Mouse (Mus musculus) heart, adult 10 weeks (tissue): Measurements from ENCODE around the gene Sugp1. TPM values are rescaled to one million over a fixed set of nuclear protein-coding genes. Genes with fewer than 3 reads are reported as not detected.

Experiments used
- polyA plus RNA-seq: library from polyadenylated mRNA; stranded (reverse); fragments of 350-450 nt; fragmentation: Illumina TruSeq; extraction: RNeasy Lipid Tissue Mini Kit (QIAGEN cat#74804); gene quantifications from one replicate; pipeline ENCODE4 v1.2.3, GENCODE M21; 2014; ENCODE audit warnings: low read depth, low replicate concordance

Gene Sugp1
- 22.7 TPM for polyA plus RNA-seq

DNA sequence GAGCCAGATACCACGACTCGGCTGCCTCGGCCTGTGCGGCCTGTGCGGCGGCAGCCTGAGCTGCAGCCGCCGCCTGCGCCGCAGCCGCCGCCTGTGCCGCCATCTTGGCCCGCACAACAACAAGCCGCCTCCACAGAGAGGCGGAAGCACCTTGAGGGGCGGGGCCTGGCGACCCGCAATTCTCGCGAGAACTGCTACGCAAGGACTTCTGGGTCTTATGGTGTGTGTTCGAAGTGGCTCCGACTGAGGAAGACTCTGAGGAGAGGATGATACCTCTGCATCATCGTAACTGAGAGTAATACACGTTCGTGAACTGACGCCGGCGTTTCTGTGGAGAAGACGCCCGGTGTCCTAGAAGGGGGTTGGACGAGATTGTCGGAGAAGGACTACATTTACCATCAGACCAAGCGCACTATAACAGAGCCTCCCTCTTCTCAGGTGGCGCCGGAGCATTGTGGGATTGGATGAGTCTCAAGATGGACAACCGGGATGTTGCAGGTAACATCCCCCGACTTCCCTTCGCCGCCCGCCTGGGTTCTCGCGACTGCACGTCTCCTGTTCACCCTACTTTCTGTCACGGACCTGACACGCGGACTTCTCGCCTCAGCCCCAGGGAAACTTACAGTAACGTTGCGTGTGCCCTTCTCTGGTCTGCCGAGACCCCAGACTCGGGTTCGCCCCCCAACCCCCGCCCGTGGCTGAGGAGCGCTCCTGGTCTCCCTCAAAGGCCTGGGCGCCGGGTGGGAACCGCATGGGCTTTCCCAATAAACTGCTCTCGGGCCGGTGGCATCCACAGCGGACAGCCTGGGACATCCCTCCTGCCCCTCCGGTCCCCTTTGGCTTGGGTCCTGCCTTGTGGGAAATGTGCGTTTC is at the start of gene Sugp1, which contains the start of gene Mau2:
TSS of gene Sugp1 (plus strand) at position 231 of the 873 bp plus-strand sequence.
TSS of gene Mau2 (minus strand) at position 152 of the 873 bp plus-strand sequence.

GRCm38 (mm10) chr8:69995776-69996588 is 46.6 kb upstream of the Sugp1 start, which contains the start of gene Gatad2a:
Gatad2a (minus strand) TSS chr8:69996384.

GRCm38 (mm10) chr8:70072441-70073069 is 29.9 kb downstream of the Sugp1 start, which contains the start of gene Tm6sf2:
Tm6sf2 (plus strand) TSS chr8:70072924.

GRCm38 (mm10) chr8:70083285-70083684 is 40.7 kb downstream of the Sugp1 start, which contains the start of gene Hapln4:
Hapln4 (plus strand) TSS chr8:70083457.

GRCm38 (mm10) chr8:70120667-70121066 is 78.1 kb downstream of the Sugp1 start, which contains the start of gene Ncan:
Ncan (minus strand) TSS chr8:70120873.

Other genes with a start within 250 kb of the Sugp1 start
- 4.4 TPM for gene Gmip, start 234.1 kb upstream of the Sugp1 start, polyA plus RNA-seq
- 0.18 TPM for gene Lpar2, start 220.4 kb upstream of the Sugp1 start, polyA plus RNA-seq
- gene Pbx4, start 210.3 kb upstream of the Sugp1 start, polyA plus RNA-seq, result not detected
- gene Cilp2, start 155.1 kb upstream of the Sugp1 start, polyA plus RNA-seq, result 6.1 TPM
- not detected for gene Tssk6, start 140.6 kb upstream of the Sugp1 start, polyA plus RNA-seq
- 607 TPM for gene Ndufa13, start 140.3 kb upstream of the Sugp1 start, polyA plus RNA-seq
- 10.9 TPM for gene Yjefn3, start 140.1 kb upstream of the Sugp1 start, polyA plus RNA-seq
- 18.1 TPM for gene Gatad2a, start 46.4 kb upstream of the Sugp1 start, polyA plus RNA-seq
- 24.1 TPM for gene Mau2, start 79 bp upstream of the Sugp1 start, polyA plus RNA-seq
- 1.7 TPM for gene Tm6sf2, start 30.1 kb downstream of the Sugp1 start, polyA plus RNA-seq
- not detected for gene Hapln4, start 40.6 kb downstream of the Sugp1 start, polyA plus RNA-seq
- not detected for gene Ncan, start 78.1 kb downstream of the Sugp1 start, polyA plus RNA-seq
- 9.2 TPM for gene Nr2c2ap, start 88.5 kb downstream of the Sugp1 start, polyA plus RNA-seq
- 25.8 TPM for gene Rfxank, start 96.3 kb downstream of the Sugp1 start, polyA plus RNA-seq
- gene Borcs8, start 96.7 kb downstream of the Sugp1 start, polyA plus RNA-seq, result 32.6 TPM
- gene Mef2b, start 96.9 kb downstream of the Sugp1 start, polyA plus RNA-seq, result not detected
- gene Tmem161a, start 129.5 kb downstream of the Sugp1 start, polyA plus RNA-seq, result 82.1 TPM
- 59.6 TPM for gene Slc25a42, start 169.5 kb downstream of the Sugp1 start, polyA plus RNA-seq
- gene Sugp2, start 191.4 kb downstream of the Sugp1 start, polyA plus RNA-seq, result 26.3 TPM
- 8.0 TPM for gene Armc6, start 191.7 kb downstream of the Sugp1 start, polyA plus RNA-seq
- 7.0 TPM for gene Homer3, start 240.0 kb downstream of the Sugp1 start, polyA plus RNA-seq